Mouse (Mus musculus) forebrain, embryonic 15.5 days (tissue): ENCODE results near the gene Wdr82. TPM values are rescaled to one million over a fixed set of nuclear protein-coding genes. Genes with fewer than 3 reads are reported as not detected.
A peak's percentile ranks its signal among the peaks of the same experiment; 100 is the strongest.

ENCODE experiments used
- ATAC-seq: fragments of 200-750 bp; cut with Nextera tagmentation; replicated peaks from 2 replicates; pipeline ENCODE4 v1.8.0; 2017; ENCODE audit warnings: mild to moderate bottlenecking, moderate TSS enrichment, moderate library complexity
- H3K27ac ChIP-seq: fragments of 300-500 bp; sonication (generic); replicated peaks from 2 replicates; pipeline ENCODE4 v1.5.1; 2015; ENCODE audit warnings: mild to moderate bottlenecking, inconsistent platforms
- H3K27me3 ChIP-seq: fragments of 300-500 bp; sonication (generic); 2 replicates; pipeline ENCODE4 v1.6.1; 2015; ENCODE audit warnings: inconsistent platforms
- H3K36me3 ChIP-seq: fragments of 300-500 bp; sonication (generic); 2 replicates; pipeline ENCODE4 v1.6.1; 2015; ENCODE audit warnings: mild to moderate bottlenecking, inconsistent platforms
- H3K4me1 ChIP-seq: fragments of 300-500 bp; sonication (generic); 2 replicates; pipeline ENCODE4 v1.6.1; 2015; ENCODE audit warnings: inconsistent platforms
- H3K4me2 ChIP-seq: fragments of 300-500 bp; sonication (generic); replicated peaks from 2 replicates; pipeline ENCODE4 v1.6.1; 2015; ENCODE audit warnings: mild to moderate bottlenecking, inconsistent platforms
- H3K4me3 ChIP-seq: fragments of 300-500 bp; sonication (generic); 2 replicates; pipeline ENCODE4 v1.5.1; 2015; ENCODE audit warnings: mild to moderate bottlenecking, inconsistent platforms
- H3K9ac ChIP-seq: fragments of 300-500 bp; sonication (generic); replicated peaks from 2 replicates; pipeline ENCODE4 v1.6.1; 2015; ENCODE audit warnings: mild to moderate bottlenecking, inconsistent platforms
- H3K9me3 ChIP-seq: fragments of 300-500 bp; sonication (generic); 2 replicates; pipeline ENCODE4 v1.6.1; 2016; ENCODE audit warnings: inconsistent platforms
- WGBS: fragments of 180-500 bp; shearing (Covaris S2); methylation state at CpG from one replicate; pipeline ENCODE4 v1.1.7; 2015; ENCODE audit warnings: mixed read lengths; 5-methylcytosine and 5-hydroxymethylcytosine counted together
- polyA plus RNA-seq: library from polyadenylated mRNA; unstranded; fragments of >200 nt; fragmentation: Nextera tagmentation; extraction: Ambion mirVana; gene quantifications from 2 replicates; pipeline ENCODE4 v1.2.1, GENCODE M21; 2015

Gene Wdr82
- polyA plus RNA-seq, 1 experiment from 2014 or later = 41.5 TPM

DNA sequence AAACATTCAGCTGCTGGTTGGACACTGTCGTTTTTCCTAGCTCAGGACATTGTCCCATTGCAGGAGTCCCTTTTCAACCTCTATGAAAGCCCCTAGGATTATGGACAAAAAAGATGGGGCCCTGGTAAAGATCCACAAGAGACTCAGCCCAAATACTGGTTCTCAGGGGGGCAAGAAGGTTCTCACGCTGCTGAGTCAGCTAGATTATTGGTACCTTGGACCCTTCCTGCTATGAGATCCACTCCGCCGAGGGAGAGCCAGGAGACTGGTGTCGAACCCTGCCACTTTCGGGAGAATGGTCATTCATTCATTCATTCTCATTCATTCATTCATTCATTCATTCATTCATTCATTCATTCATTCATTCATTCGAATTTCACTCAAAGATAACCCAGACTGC is 46.2 kb downstream of the Wdr82 start:
- Histone ChIP-seq H3K36me3 (peaks cover 31% of the 10 kb centered on the region), H3K27me3 (no peaks in the 10 kb centered on the region), H3K4me2 (no peak overlapping the region), H3K4me1 (peaks cover 3% of the 10 kb centered on the region), H3K9ac (no peak overlapping the region), H3K27ac (no peak overlapping the region), H3K4me3 (no peak overlapping the region), H3K9me3 (no peaks in the 10 kb centered on the region)
- no peak for ATAC-seq
- 86% methylated on average over 7 of the region's 7 CpGs for WGBS

GRCm38 (mm10) chr9:106220894-106221523 is 50.3 kb downstream of the Wdr82 start:
- no peak overlapping the region for H3K4me2 ChIP-seq
- H3K4me3 ChIP-seq = no peak overlapping the region
- ATAC-seq = no peak
- WGBS = 79% methylated on average over 8 of the region's 8 CpGs
- no peaks in the 10 kb centered on the region for H3K9me3 ChIP-seq
- H3K4me1 ChIP-seq = peaks cover 4% of the 10 kb centered on the region; the same call in 1 of the 2 replicates
- H3K27ac ChIP-seq = no peak overlapping the region
- H3K9ac ChIP-seq = no peak overlapping the region
- no peaks in the 10 kb centered on the region for H3K27me3 ChIP-seq
- no peaks in the 10 kb centered on the region for H3K36me3 ChIP-seq

DNA sequence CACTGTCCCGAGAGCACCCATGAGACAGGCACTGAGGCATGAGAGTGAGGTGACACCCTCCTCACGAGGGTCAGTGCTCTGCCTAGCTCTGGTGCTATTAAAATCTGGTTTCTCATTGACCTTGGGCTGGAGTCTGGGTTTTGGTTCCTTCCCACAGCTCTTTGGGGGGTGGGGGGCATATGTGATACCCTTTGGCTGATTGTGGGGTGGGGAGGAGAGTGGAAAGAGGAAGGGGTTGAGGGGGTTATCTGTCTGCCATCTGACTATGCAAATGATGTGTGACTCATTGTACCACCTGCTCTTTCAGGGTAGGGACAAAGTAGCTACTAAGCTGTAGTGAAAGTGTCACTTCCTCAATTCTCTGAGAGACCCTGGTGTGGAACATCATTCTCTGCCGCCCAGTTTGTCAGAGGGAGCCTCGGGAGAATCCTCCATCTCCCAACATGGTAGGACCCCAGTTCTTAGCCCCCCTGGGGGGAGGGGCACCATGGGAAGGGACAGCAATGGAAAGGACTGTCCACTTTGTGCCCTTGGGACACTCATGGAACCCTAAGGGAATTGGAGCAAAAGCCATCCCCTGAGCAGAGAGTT is 51.6 kb downstream of the Wdr82 start, which contains the start of gene Tlr9:
Gene Tlr9 (plus strand): TSS at position 338 of the 591 bp plus-strand sequence.
- H3K9ac ChIP-seq = no peak within 1 kb of the TSS
- H3K27ac ChIP-seq = no peak within 1 kb of the TSS
- H3K36me3 ChIP-seq = no peaks in the 10 kb centered on the region
- H3K4me2 ChIP-seq = no peak within 1 kb of the TSS
- H3K27me3 ChIP-seq = no peaks in the 10 kb centered on the region
- no peaks in the 10 kb centered on the region for H3K9me3 ChIP-seq
- 82% methylated on average over 4 of the region's 4 CpGs for WGBS
- peaks cover 9% of the 10 kb centered on the region; the same call in 1 of the 2 replicates for H3K4me1 ChIP-seq
- no peak within 1 kb of the TSS for H3K4me3 ChIP-seq
- no peak for ATAC-seq

GRCm38 (mm10) chr9:106222994-106223393 is 52.3 kb downstream of the Wdr82 start:
- no peak for ATAC-seq
- H3K4me1 ChIP-seq = peaks cover 9% of the 10 kb centered on the region; the same call in 1 of the 2 replicates
- no peak overlapping the region for H3K9ac ChIP-seq
- WGBS = 91% methylated on average over 4 of the region's 4 CpGs
- no peaks in the 10 kb centered on the region for H3K27me3 ChIP-seq
- H3K9me3 ChIP-seq = no peaks in the 10 kb centered on the region
- no peak overlapping the region for H3K4me2 ChIP-seq
- H3K36me3 ChIP-seq = no peaks in the 10 kb centered on the region
- no peak overlapping the region for H3K27ac ChIP-seq
- H3K4me3 ChIP-seq = no peak overlapping the region

DNA sequence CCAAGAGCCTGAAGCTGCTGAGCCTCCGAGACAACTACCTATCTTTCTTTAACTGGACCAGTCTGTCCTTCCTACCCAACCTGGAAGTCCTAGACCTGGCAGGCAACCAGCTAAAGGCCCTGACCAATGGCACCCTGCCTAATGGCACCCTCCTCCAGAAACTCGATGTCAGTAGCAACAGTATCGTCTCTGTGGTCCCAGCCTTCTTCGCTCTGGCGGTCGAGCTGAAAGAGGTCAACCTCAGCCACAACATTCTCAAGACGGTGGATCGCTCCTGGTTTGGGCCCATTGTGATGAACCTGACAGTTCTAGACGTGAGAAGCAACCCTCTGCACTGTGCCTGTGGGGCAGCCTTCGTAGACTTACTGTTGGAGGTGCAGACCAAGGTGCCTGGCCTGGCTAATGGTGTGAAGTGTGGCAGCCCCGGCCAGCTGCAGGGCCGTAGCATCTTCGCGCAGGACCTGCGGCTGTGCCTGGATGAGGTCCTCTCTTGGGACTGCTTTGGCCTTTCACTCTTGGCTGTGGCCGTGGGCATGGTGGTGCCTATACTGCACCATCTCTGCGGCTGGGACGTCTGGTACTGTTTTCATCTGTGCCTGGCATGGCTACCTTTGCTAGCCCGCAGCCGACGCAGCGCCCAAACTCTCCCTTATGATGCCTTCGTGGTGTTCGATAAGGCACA is 54.9 kb downstream of the Wdr82 start:
- Histone ChIP-seq H3K9me3 (no peaks in the 10 kb centered on the region), H3K27me3 (no peaks in the 10 kb centered on the region), H3K9ac (peak overlapping the region; percentile 46), H3K4me3 (peak overlapping the region; percentile 37), H3K27ac (no peak overlapping the region; the same call in 1 of the 2 replicates), H3K36me3 (no peaks in the 10 kb centered on the region), H3K4me1 (peaks cover 9% of the 10 kb centered on the region; the same call in 1 of the 2 replicates), H3K4me2 (peak overlapping the region; percentile 70)
- 63% methylated on average over 24 of the region's 24 CpGs for WGBS
- peak; percentile 20; the same call in 1 of the 2 replicates for ATAC-seq

- Histone ChIP-seq H3K4me2 (peak overlapping the region; percentile 70), H3K27ac (no peak overlapping the region; the same call in 1 of the 2 replicates), H3K4me1 (peaks cover 9% of the 10 kb centered on the region; the same call in 1 of the 2 replicates), H3K9me3 (no peaks in the 10 kb centered on the region), H3K9ac (peak overlapping the region; percentile 46), H3K27me3 (no peaks in the 10 kb centered on the region), H3K4me3 (peak overlapping the region; percentile 37), H3K36me3 (no peaks in the 10 kb centered on the region)
- 7% methylated on average over 34 of the region's 34 CpGs for WGBS
- peak; percentile 67 for ATAC-seq
These were observed 55.5 kb downstream of the Wdr82 start for GRCm38 (mm10) chr9:106226151-106226682.

- Histone ChIP-seq H3K27ac (no peak overlapping the region), H3K4me3 (no peak overlapping the region), H3K4me1 (peaks cover 9% of the 10 kb centered on the region; the same call in 1 of the 2 replicates), H3K9me3 (no peaks in the 10 kb centered on the region), H3K9ac (no peak overlapping the region), H3K36me3 (no peaks in the 10 kb centered on the region; the same call in none of the 2 replicates), H3K27me3 (no peaks in the 10 kb centered on the region), H3K4me2 (no peak overlapping the region)
- WGBS = 59% methylated on average over 8 of the region's 8 CpGs
- ATAC-seq = no peak
These were observed 57.2 kb downstream of the Wdr82 start for GRCm38 (mm10) chr9:106227790-106228429.

GRCm38 (mm10) chr9:106230051-106230733 is 59.5 kb downstream of the Wdr82 start:
- no peak for ATAC-seq
- no peak overlapping the region for H3K9ac ChIP-seq
- no peak overlapping the region for H3K4me3 ChIP-seq
- H3K4me1 ChIP-seq = peaks cover 9% of the 10 kb centered on the region; the same call in 1 of the 2 replicates
- no peak overlapping the region for H3K4me2 ChIP-seq
- WGBS = 84% methylated on average over 9 of the region's 9 CpGs
- H3K36me3 ChIP-seq = peaks cover 23% of the 10 kb centered on the region
- H3K27ac ChIP-seq = no peak overlapping the region
- no peaks in the 10 kb centered on the region for H3K27me3 ChIP-seq
- H3K9me3 ChIP-seq = no peaks in the 10 kb centered on the region

DNA sequence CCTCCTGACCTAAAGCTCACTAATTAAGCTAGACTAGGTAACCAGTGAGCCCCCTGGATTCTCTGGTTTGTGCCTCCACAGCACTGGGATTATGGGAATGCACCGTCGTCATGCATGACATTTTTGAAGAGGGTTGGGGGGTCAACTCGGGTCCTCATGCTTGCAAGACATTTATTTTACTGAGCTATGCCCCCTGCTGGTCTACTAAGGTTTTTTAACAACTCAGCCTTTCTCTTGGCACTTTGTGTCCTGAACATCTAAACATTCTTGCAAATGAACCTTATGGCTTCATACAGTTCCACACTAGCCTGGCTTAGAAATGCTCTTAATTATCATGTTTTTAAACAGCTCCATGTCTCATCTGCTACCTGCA is 60.0 kb downstream of the Wdr82 start:
- no peaks in the 10 kb centered on the region for H3K9me3 ChIP-seq
- no peak overlapping the region for H3K4me2 ChIP-seq
- 67% methylated on average over 3 of the region's 3 CpGs for whole genome bisulfite sequencing
- H3K27ac ChIP-seq = no peak overlapping the region
- peaks cover 8% of the 10 kb centered on the region; the same call in 1 of the 2 replicates for H3K4me1 ChIP-seq
- no peak overlapping the region for H3K9ac ChIP-seq
- no peak overlapping the region for H3K4me3 ChIP-seq
- H3K36me3 ChIP-seq = peaks cover 28% of the 10 kb centered on the region
- no peaks in the 10 kb centered on the region for H3K27me3 ChIP-seq
- ATAC-seq = no peak

GRCm38 (mm10) chr9:106231220-106231619 is 60.5 kb downstream of the Wdr82 start:
- Histone ChIP-seq H3K9ac (no peak overlapping the region), H3K27ac (no peak overlapping the region), H3K9me3 (no peaks in the 10 kb centered on the region), H3K4me1 (peaks cover 3% of the 10 kb centered on the region; the same call in 1 of the 2 replicates), H3K4me2 (no peak overlapping the region), H3K27me3 (no peaks in the 10 kb centered on the region), H3K36me3 (peaks cover 33% of the 10 kb centered on the region), H3K4me3 (no peak overlapping the region)
- no peak for ATAC-seq
- 83% methylated on average over 7 of the region's 7 CpGs for WGBS

GRCm38 (mm10) chr9:106231816-106232215 is 61.1 kb downstream of the Wdr82 start:
- Histone ChIP-seq H3K4me1 (no peaks in the 10 kb centered on the region), H3K36me3 (peaks cover 39% of the 10 kb centered on the region), H3K4me2 (no peak overlapping the region), H3K4me3 (no peak overlapping the region), H3K9me3 (no peaks in the 10 kb centered on the region), H3K9ac (no peak overlapping the region), H3K27me3 (no peaks in the 10 kb centered on the region), H3K27ac (no peak overlapping the region)
- WGBS = 90% methylated on average over 4 of the region's 4 CpGs
- no peak for ATAC-seq
